Mouse (Mus musculus) frontal cortex, postnatal 25 days (tissue): ENCODE measurements around the gene Atp6v0a1.

Source experiments
- DNase-seq, 2 experiments: peaks; one replicate each; pipeline ENCODE4 v3.0.0; 2022; ENCODE audit warnings: low spot score in 2 of 2

Atp6v0a1 gene

DNA sequence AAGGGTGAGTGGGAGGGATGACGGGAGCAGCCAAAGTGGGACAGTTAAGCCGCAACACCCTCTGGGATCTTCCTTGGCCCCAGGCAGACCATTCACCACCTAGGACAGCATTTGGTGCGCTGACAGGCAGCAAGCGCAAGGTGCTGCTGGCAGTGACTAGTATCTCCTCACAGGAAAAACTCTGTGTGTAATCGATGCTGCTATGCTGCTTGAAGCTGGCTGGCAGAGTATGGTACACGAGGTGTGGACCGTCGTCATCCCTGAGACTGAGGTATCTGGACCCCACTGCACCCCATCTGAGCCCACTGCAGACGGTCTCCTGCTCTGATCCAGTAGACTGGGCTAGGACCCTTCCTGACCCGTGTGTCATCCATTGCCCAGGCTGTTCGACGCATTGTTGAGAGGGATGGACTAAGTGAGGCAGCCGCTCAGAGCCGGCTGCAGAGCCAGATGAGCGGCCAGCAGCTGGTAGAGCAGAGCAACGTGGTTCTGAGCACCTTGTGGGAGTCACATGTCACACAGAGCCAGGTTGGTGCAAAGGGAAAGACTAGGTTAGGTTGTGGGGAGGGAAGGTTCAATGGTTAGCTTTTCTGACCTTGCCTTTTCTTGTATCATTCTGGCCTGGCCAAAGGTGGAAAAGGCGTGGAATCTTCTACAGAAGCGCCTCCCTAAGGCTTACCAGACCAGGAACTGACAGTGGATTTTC lies 76.5 kb downstream of the Atp6v0a1 start:
- no peak for DNase-seq

DNA sequence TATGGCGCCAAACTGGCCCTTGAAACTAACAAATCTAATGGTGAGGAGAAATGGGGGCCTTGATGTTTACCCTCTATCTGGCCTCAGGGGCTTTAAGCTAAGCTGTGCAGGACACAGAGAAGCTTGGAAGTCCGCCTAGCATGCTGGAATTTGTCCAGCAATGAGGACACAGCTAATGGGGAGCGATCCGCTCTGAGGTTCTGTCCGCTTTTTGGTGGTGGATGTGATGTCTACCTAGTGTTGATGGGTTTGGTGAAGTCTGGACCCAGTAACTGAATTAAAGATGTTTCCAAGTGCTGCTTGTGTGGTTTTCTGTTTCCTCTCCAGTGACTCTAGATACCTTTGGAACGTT lies 77.0 kb downstream of the Atp6v0a1 start:
- no peak for DNase-seq

DNA sequence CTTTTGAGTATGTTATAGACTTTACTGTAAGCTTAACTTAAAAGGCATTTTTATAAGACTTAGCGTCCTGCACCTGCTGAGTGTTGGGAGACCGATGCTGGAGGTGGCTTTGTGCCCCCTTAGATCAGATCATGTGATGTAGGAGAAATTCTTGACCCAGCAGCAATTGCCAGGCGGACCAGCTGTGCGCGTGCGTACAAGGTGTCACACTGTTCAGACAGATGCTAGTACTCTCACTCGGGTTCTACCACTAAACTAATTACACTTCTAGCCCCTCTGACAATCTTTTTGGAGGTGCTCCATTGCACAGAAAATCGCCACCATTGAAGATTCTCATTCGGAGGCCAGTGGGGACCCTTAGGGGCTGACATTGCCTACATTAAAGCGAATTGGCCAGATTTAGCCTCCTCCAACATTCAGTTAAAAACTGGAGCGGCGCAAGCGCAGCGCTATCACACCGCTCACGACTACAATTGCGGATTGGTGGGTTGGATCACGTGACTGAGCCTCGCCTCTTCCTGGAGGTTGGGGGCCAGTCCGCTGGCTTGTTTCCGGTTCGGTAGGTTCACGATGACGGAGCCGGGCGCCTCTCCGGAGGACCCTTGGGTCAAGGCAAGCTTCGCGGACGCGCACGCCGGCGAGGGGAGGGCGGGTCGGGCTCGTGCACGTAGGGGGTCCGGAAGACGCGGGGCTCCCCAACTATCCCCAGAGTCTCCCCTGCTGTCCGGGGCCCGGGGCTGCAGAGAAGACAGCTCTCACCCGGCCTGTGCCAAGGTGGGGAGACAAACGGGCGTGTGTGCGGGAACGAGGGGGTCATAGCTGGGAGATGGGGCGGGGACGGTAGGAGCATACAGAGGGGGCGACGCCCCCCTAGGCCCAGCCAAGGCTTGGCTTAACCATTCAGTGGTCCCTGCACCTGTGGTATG lies 77.8 kb downstream of the Atp6v0a1 start, which contains the start of gene Mlx:
Mlx (plus strand) TSS at position 522 of the 926 bp plus-strand sequence.
- peak; percentile 88 to 89 for DNase-seq

DNA sequence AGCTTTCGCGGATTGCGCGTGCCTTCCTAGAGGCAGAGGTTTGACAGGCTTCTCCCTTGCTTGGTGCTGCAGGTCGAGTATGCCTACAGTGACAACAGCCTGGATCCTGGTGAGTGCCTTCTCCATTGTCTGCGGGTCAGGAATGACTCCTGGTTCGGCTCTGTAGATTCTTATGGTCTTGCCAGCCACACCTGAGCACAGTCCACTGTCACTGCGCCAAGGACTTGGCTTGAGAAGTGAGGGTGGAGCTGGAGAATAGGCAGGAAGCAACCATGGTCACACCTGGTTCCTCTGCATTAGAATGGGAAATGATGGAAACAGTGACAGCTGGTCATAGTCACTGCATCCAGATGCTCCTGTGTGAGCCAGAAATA lies 78.4 kb downstream of the Atp6v0a1 start:
- no peak for DNase-seq

DNA sequence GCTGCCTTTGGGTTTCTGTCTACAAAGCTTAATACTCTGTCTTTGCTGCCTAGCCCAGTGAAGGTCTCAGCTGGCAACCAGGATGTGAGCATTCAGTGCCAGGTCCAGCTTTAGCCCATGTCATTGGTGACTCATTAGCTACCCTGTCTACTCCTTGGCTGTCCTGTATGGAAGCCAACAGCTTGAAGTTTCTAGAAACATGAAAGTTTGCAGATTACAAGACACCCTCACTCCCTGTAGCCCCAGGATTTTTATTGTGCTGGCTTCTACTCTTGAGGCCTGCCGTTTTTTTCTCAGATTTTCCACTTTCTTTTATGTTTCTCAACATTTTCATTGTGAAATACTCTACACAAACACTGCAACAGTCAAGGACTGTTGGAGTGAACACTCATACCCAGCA lies 80.7 kb downstream of the Atp6v0a1 start:
- DNase-seq: no peak

DNA sequence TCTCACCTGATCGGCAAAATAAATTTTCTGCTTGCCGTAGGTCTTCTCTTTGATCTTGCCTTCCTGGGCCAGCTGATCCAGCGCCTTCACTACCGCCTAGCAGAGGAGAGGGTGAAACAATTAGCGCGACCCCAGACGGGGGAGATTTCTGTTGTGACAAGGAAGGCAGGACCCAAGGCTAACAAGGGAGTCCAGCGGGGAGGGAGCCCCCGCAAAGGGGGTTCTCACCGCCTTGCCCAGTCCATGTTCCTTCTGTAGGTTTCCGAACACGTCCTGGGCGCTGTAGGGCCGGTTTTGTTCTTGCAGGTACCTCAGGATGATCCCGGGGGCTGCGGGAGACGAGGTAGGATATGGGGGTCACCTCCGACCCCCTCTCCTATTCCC lies 85.7 kb downstream of the Atp6v0a1 start:
- no peak for DNase-seq

DNA sequence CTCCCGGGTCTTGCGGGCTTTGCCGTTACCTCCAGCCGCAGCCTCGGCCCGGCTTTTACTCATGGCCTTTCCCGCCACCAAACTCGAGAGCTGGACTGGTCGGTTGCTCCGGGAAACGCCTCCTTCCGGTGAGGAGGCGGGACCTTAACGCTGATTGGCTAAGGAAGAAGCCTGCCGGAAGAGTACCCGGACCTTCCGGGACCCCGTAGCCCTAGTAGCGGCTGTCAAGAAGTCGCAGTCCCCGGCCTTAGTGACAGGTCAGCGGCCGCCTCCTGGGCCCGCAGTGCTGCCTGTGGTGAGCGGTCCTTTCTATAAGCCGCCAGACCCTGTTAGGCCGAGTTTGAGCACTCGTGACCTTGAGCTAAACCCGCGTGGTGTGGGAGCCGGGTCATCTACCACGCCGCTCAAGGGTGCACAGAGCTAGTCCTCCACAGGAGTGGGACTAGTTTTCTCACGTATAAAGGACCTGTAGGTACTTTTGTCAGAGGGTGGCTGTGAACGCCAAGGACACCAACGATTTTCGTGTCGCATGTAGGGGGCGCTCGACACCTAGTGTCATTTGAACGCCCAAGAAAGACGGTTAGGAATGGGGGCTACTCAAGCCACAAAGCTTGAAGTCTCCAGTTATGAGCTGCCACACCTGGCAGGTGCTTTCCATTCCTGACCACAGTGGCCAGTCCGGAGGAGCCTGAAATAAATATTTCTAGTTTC lies 86.2 kb downstream of the Atp6v0a1 start, which contains the start of gene Psmc3ip:
Psmc3ip (minus strand) TSS at position 123 of the 711 bp plus-strand sequence.
- peak; percentile 80 to 87 for DNase-seq

DNA sequence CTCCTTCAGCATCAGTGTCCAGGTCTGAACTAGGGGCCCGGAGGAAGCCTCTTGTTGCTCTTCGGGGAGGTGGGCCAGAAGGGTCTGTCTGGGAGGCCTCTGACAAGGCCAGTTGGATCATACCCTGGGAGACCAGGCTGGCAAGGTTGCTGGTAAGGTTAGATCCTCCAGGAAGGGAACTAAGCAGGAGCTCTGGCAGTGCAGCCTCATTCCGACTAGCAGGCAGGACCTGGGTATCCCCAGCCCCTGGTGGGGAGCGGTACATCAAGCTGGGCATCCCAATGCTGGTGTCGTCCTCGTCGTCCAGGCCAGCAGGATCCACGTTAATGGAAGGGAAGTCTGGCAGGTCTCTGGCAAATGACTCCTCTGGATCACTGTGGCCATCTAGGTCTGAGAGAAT lies 89.0 kb downstream of the Atp6v0a1 start:
- DNase-seq: no peak

DNA sequence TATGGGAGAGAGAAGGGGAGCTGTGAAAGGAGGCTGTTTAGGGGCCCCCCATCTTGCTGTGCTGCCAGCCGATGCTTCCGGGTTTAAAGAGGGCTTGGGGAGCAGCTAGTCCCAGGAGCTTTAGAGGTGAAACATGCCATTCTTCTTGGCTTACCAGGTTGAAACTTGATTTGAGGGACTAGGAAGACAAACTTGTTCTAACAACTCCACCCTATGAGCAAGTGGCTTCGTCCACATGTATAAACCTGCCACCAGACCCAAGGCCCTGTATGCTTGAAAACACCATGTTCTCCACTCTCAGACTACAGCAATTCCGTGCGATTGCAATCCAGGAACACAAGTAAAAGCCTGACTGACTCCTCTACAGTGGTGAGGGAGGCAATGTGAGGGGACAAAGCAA lies 93.8 kb downstream of the Atp6v0a1 start:
- DNase-seq: no peak

DNA sequence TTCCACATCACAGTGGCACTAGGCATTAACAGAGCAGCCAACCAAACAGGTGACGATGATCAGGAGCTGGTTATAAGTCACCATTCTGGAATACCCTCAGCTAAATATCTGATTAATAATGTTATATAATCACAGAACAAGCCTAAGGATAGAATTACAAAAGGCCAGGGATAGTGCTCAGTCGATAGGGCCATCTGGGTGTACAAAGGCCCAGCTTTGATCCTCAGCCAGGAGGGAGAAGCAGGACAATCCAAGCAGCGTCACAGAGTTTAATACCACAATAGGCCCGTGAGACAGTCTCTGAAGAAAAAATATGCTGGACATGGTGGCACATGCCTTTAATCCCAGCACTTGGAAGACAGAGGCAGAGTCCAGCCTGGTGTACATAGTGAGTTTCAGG lies 100.1 kb downstream of the Atp6v0a1 start:
- no peak for DNase-seq

DNA sequence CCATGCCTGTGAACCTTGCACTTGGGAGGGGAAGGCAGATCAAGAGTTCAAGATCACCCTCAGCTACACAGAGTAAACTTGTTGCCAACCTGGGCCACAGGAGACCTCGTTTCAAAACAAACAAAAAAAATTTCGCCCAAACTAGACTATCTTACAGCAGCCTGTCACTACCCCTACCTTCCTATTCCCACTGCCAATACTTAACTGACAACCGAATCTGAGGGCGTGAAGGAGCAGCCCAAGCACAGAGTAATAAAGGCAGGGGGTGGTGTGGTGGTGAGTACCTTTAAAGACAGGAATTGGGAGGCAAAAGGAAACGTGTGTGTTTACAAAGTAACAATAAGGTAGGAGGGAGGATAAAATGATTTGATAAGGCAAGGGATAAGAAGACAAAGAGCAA lies 101.5 kb downstream of the Atp6v0a1 start:
- no peak for DNase-seq

DNA sequence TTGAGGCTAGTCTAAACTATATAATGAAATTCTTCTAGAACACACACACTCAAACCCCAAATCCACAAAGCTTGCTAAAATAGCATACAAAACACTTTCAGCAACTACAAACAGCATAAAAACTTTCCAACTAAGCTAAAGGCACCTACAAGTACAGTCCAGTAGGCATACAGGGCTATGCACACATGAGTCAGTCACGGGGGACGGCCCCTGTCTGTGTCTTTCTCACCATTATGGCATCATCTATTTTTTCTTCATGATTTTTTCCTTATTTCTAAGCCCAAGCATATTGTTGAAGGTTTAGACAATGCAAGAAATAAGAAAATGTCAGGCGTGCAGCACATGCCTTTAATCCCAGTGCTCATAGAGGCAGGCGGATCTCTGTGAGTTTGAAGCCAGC lies 101.9 kb downstream of the Atp6v0a1 start:
- no peak for DNase-seq

DNA sequence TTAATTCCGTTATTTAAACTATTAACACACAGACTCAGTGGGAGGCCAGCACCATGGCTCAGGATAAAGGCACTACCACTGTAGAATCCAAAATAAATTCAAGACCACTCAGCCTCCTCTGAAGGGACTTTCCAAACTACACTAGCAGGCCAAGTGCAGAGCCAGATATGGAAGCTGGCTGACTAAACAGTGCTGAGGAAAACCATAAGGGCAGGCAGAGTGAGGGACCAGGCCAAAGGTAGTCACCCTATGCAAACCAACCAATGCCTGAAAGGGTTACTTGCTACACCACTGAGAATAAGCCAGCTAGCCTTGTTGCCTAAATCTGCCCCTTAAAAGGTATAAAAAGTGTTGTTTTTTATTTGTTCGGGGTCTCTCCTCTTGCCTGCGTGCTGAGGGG lies 102.9 kb downstream of the Atp6v0a1 start:
- no peak for DNase-seq
